Mouse (Mus musculus) hindbrain, embryonic 15.5 days (tissue): ENCODE results near the gene Ahnak2. TPM values are rescaled to one million over a fixed set of nuclear protein-coding genes. Genes with fewer than 3 reads are reported as not detected.
A peak's percentile ranks its signal among the peaks of the same experiment; 100 is the strongest.

ENCODE experiments used
- ATAC-seq: fragments of 200-750 bp; cut with Nextera tagmentation; 2 replicates; pipeline ENCODE4 v1.8.0; 2017; ENCODE audit warnings: low read depth, moderate number of reproducible peaks, moderate TSS enrichment; ENCODE audit not compliant: low FRiP score
- H3K27ac ChIP-seq: fragments of 300-500 bp; sonication (generic); replicated peaks from 2 replicates; pipeline ENCODE4 v1.5.1; 2015; ENCODE audit warnings: mild to moderate bottlenecking, inconsistent platforms
- H3K27me3 ChIP-seq: fragments of 300-500 bp; sonication (generic); 2 replicates; pipeline ENCODE4 v1.6.1; 2015; ENCODE audit warnings: control low read depth, inconsistent platforms
- H3K36me3 ChIP-seq: fragments of 300-500 bp; sonication (generic); 2 replicates; pipeline ENCODE4 v1.6.1; 2015; ENCODE audit warnings: control low read depth, inconsistent platforms
- H3K4me1 ChIP-seq: fragments of 300-500 bp; sonication (generic); replicated peaks from 2 replicates; pipeline ENCODE4 v1.6.1; 2015; ENCODE audit warnings: control low read depth, inconsistent platforms
- H3K4me2 ChIP-seq: fragments of 300-500 bp; sonication (generic); 2 replicates; pipeline ENCODE4 v1.6.1; 2015; ENCODE audit warnings: moderate library complexity, mild to moderate bottlenecking, inconsistent platforms
- H3K4me3 ChIP-seq: fragments of 300-500 bp; sonication (generic); 2 replicates; pipeline ENCODE4 v1.5.1; 2015; ENCODE audit warnings: mild to moderate bottlenecking, inconsistent platforms
- H3K9ac ChIP-seq: fragments of 300-500 bp; sonication (generic); 2 replicates; pipeline ENCODE4 v1.6.1; 2015; ENCODE audit warnings: inconsistent platforms
- H3K9me3 ChIP-seq: fragments of 300-500 bp; sonication (generic); 2 replicates; pipeline ENCODE4 v1.6.1; 2016; ENCODE audit warnings: control low read depth, inconsistent platforms
- WGBS: fragments of 180-500 bp; shearing (Covaris S2); methylation state at CpG from one replicate; pipeline ENCODE4 v1.1.7; 2015; 5-methylcytosine and 5-hydroxymethylcytosine counted together
- polyA plus RNA-seq: library from polyadenylated mRNA; unstranded; fragments of >200 nt; fragmentation: Nextera tagmentation; extraction: Ambion mirVana; gene quantifications from 2 replicates; pipeline ENCODE4 v1.2.1, GENCODE M21; 2015

Ahnak2 gene
- polyA plus RNA-seq, 1 experiment from 2014 or later, result 1.8 TPM

DNA sequence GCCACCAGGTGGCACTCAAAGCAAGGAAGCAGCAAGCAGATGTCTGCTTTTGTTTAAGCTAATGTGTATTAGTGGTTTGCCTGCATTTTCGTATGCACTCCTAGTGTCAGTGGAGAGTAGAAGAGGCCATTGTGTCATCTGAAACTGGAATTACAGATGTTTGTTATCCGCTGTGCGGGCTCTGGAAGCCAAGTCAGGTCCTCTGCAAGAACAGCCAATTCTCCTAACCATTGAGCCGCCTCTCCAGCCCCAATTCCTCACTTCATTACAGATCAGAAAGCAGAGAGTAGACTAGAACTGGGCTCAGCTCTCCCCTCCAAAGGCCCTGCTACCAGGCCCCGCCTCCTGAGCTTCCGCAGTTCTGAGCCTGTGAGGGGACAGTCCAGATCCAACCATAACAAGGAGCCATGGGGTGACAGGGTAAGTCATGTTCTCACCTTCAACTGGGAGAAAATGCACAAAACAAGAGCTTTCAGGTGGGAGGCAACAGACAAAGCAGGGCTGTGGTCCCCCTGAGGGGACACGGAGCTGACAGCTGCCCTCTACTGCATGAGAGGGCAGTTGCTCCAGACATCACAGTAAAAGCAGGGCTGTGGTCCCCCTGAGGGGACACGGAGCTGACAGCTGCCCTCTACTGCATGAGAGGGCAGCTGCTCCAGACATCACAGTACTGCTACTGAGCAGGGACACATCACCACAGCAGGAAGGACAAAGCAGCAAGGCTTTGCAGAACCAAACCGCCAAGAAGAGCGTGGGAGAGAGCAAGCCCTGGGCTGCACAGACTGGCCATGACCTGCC lies 55.5 kb downstream of the Ahnak2 start:
- no peaks in the 10 kb centered on the region for H3K9me3 ChIP-seq
- peak; percentile 46 for ATAC-seq
- peak overlapping the region; percentile 29; the same call in 1 of the 2 replicates for H3K9ac ChIP-seq
- WGBS, result 22% methylated on average over 10 of the region's 10 CpGs
- H3K27me3 ChIP-seq, result no peaks in the 10 kb centered on the region
- peak overlapping the region; percentile 23; the same call in 1 of the 2 replicates for H3K4me2 ChIP-seq
- H3K4me1 ChIP-seq, result peaks cover 24% of the 10 kb centered on the region
- peak overlapping the region; percentile 88 for H3K27ac ChIP-seq
- H3K36me3 ChIP-seq, result peaks cover 21% of the 10 kb centered on the region
- no peak overlapping the region for H3K4me3 ChIP-seq

DNA sequence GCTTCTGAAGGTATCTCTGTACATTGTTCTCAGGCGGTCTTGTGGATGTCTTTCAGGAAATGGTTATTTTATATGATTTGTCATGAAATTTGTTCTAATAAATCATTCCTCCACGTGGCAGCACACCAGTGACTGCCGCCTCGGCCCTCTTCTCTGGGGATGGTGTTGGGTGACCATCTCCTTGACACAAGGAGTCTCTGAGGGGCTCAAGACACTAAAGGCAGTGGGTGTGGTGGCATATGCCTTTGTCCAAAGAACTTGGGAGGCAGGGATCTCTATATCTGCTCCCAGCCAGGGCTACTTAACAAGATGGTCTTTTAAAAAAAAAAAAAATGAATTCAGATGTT lies 56.0 kb downstream of the Ahnak2 start:
- Histone ChIP-seq H3K4me2 (no peak overlapping the region), H3K4me1 (peaks cover 24% of the 10 kb centered on the region), H3K27me3 (no peaks in the 10 kb centered on the region), H3K36me3 (peaks cover 21% of the 10 kb centered on the region), H3K9ac (no peak overlapping the region), H3K4me3 (no peak overlapping the region), H3K9me3 (no peaks in the 10 kb centered on the region), H3K27ac (peak overlapping the region; percentile 59)
- WGBS, result 73% methylated on average over 4 of the region's 4 CpGs
- ATAC-seq, result peak; percentile 13

DNA sequence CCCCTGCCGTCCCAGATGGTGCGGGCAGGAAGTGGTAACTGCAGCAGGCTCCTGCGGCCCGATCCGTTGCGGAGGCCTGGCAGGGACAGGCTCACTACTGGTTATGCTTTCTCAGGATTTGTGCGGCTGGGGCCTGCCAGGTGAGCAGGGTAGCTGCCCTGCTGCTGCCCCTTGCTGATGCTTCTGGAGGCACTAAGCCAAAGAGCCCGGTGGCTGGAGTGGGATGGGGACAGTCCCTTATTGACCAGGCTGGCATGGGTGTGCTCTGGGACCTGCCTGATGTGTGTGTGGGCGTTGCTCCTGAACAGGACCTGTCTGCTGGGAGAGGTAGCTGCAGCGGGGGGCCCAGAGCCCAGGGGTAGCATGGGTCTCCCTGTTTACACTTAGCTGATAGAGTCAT lies 56.7 kb downstream of the Ahnak2 start:
- H3K4me3 ChIP-seq, result no peak overlapping the region
- no peaks in the 10 kb centered on the region for H3K9me3 ChIP-seq
- peaks cover 24% of the 10 kb centered on the region for H3K4me1 ChIP-seq
- ATAC-seq, result no peak
- H3K27ac ChIP-seq, result no peak overlapping the region
- no peak overlapping the region for H3K4me2 ChIP-seq
- 92% methylated on average over 10 of the region's 10 CpGs for WGBS
- no peak overlapping the region for H3K9ac ChIP-seq
- H3K36me3 ChIP-seq, result peaks cover 21% of the 10 kb centered on the region
- no peaks in the 10 kb centered on the region for H3K27me3 ChIP-seq

DNA sequence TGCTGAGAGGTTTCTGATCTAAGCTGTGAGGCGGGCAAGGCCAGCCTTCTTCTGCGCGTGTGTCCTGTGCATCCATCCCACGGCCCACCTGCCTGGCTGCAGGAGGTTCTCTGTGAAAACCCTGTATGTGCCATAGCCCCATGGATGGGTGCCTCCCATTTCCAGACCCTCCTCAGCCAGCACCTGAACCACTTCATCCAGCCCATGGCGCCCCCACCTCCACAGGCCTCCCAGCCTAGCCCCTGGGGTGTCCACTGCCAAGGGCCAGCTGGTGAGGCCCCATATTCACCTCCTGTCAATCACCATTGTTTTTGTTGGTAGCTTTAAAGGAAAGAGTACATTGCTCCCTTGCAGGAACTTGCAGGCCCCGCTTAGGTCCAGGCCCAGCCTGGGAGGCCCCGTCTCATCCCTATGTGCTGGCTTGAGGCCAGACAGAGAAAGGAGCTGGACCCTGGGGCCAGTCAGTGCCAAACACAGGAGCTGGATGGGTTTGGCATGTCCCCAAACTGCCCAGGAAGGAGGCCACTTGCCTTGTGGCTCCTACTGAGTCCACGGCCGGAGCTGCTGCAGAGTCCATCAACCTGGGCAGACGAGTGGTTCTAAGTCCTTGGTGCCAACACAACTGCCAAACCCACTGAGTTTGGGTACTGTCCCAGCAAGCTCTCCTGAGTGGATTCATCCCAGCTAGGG lies 57.4 kb downstream of the Ahnak2 start:
- WGBS, result 76% methylated on average over 10 of the region's 10 CpGs
- Histone ChIP-seq H3K4me2 (no peak overlapping the region), H3K27ac (no peak overlapping the region), H3K27me3 (no peaks in the 10 kb centered on the region), H3K4me3 (no peak overlapping the region), H3K4me1 (peaks cover 24% of the 10 kb centered on the region), H3K9ac (no peak overlapping the region), H3K9me3 (no peaks in the 10 kb centered on the region), H3K36me3 (peaks cover 27% of the 10 kb centered on the region)
- no peak for ATAC-seq

DNA sequence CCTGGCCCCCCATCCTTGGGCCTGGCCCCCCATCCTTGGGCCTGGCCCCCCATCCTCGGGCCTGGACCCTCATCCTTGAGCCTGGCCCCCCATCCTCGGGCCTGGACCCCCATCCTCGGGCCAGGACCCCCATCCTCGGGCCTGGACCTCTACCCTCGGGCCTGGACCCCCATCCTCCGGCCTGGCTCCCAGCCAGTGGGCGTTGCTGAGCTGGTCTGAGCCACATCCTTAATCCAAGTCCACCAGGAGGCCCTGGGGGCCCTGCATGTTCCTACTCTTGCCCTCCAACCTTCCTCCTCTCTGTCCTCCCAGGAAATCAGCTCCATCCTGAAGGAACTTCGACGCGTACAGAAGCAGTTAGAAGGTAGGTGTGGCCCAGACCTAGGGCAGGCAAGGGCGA lies 58.2 kb downstream of the Ahnak2 start:
- peaks cover 31% of the 10 kb centered on the region for H3K36me3 ChIP-seq
- 89% methylated on average over 10 of the region's 11 CpGs for WGBS
- H3K9ac ChIP-seq, result 0 out of 2 replicates have a peak overlapping the region, but pooled peaks have one; percentile 16

GRCm38 (mm10) chr12:112743168-112743975 lies 59.1 kb downstream of the Ahnak2 start:
- Histone ChIP-seq H3K9ac (peak overlapping the region; percentile 27; the same call in 1 of the 2 replicates), H3K4me2 (no peak overlapping the region), H3K27ac (no peak overlapping the region), H3K4me3 (no peak overlapping the region), H3K36me3 (peaks cover 38% of the 10 kb centered on the region), H3K9me3 (no peaks in the 10 kb centered on the region), H3K4me1 (peaks cover 24% of the 10 kb centered on the region), H3K27me3 (no peaks in the 10 kb centered on the region)
- WGBS, result 54% methylated on average over 25 of the region's 25 CpGs
- peak; percentile 29; the same call in 1 of the 2 replicates for ATAC-seq

More for the DNA sequence above, 58.2 kb downstream of the Ahnak2 start:
- Histone ChIP-seq H3K27ac (no peak overlapping the region), H3K9me3 (no peaks in the 10 kb centered on the region), H3K27me3 (no peaks in the 10 kb centered on the region), H3K4me2 (no peak overlapping the region), H3K4me1 (peaks cover 24% of the 10 kb centered on the region), H3K4me3 (no peak overlapping the region)
- no peak for ATAC-seq

DNA sequence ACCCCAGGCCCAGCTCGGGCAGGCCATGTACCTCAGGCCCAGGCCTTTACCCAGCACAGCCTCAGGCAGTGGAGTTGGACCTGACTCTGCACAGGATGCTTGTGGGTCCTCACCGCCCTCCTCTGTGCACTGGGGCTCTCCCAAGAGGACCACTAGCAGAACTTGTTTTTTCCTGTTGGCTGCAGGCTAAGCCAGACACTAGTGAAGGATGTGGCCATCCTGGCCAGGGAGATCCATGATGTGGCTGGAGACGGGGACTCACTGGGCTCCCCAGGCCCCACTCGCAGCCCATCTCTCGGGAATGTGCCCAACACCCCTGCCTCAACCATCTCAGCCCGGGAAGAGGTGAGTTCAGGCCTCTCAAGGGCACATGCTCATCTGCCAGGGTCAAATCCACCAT lies 59.7 kb downstream of the Ahnak2 start:
- 0 out of 2 replicates have a peak, but pooled peaks have one; percentile 1 for ATAC-seq
- Histone ChIP-seq H3K4me3 (no peak overlapping the region), H3K36me3 (peaks cover 44% of the 10 kb centered on the region), H3K4me1 (peaks cover 23% of the 10 kb centered on the region), H3K9ac (peak overlapping the region; percentile 27; the same call in 1 of the 2 replicates), H3K27ac (no peak overlapping the region), H3K9me3 (no peaks in the 10 kb centered on the region), H3K27me3 (no peaks in the 10 kb centered on the region), H3K4me2 (no peak overlapping the region)
- WGBS, result 67% methylated on average over 6 of the region's 6 CpGs

DNA sequence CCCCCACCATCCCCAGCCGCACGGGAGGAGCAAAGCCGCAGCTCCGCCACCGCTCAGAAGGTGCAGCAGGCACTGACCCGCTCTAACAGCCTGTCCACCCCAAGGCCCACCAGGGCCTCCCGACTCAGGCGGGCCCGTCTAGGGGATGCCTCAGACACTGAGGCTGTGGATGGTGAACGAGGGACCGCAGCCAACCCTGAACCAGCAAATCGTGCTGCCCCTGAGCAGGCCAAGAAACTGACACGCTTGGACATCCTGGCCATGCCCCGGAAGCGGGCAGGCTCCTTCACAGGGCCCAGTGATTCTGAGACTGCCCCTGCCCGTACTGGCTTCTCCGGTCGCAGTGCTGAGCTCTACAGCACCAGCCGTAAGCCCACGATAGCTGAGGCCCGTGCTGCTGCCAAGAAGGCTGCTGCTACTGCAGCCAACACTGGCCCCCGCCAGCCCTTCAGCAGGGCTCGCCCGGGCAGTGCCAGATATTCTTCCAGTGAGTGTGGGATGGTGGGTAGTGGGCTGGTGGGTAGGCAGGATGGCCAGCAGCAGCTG lies 63.4 kb downstream of the Ahnak2 start:
- H3K36me3 ChIP-seq, result peaks cover 56% of the 10 kb centered on the region
- no peak overlapping the region for H3K4me2 ChIP-seq
- no peaks in the 10 kb centered on the region for H3K27me3 ChIP-seq
- WGBS, result 87% methylated on average over 24 of the region's 24 CpGs
- no peaks in the 10 kb centered on the region for H3K9me3 ChIP-seq
- ATAC-seq, result no peak
- H3K4me3 ChIP-seq, result no peak overlapping the region
- H3K9ac ChIP-seq, result no peak overlapping the region
- no peak overlapping the region for H3K27ac ChIP-seq
- peaks cover 3% of the 10 kb centered on the region for H3K4me1 ChIP-seq

GRCm38 (mm10) chr12:112738281-112739022 lies 64.0 kb downstream of the Ahnak2 start:
- Histone ChIP-seq H3K4me1 (peaks cover 3% of the 10 kb centered on the region), H3K36me3 (peaks cover 56% of the 10 kb centered on the region), H3K9me3 (no peaks in the 10 kb centered on the region), H3K27ac (no peak overlapping the region), H3K4me2 (no peak overlapping the region), H3K9ac (no peak overlapping the region), H3K27me3 (no peaks in the 10 kb centered on the region), H3K4me3 (no peak overlapping the region)
- 92% methylated on average over 31 of the region's 31 CpGs for WGBS
- no peak for ATAC-seq

DNA sequence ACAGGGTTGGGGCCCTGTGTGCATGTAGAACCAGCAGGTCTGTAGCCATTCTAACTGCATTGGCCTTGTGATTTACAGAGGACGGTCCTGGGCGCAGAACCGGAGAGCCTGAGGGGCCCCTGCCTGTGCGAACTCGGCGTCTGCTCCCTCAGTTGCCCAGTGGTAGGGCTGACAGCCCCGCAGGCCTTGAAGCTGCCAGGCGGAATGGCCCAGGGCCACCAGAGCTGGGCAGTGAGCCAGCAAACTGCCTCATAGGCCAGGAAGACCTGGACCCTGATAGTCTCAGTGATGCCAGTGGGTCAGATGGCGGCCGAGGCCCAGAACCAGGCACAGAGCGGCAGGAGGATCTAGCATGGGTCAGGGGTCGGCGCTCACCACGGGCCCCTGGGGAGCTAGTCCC lies 64.7 kb downstream of the Ahnak2 start:
- Histone ChIP-seq H3K36me3 (peaks cover 53% of the 10 kb centered on the region), H3K4me1 (no peaks in the 10 kb centered on the region; the same call in 1 of the 2 replicates), H3K27me3 (no peaks in the 10 kb centered on the region), H3K27ac (no peak overlapping the region), H3K4me2 (no peak overlapping the region), H3K4me3 (no peak overlapping the region), H3K9ac (no peak overlapping the region), H3K9me3 (no peaks in the 10 kb centered on the region)
- ATAC-seq, result no peak
- 76% methylated on average over 14 of the region's 14 CpGs for WGBS

- H3K4me2 ChIP-seq, result no peak overlapping the region
- peaks cover 53% of the 10 kb centered on the region for H3K36me3 ChIP-seq
These were observed 65.4 kb downstream of the Ahnak2 start for GRCm38 (mm10) chr12:112737081-112737480.

More at GRCm38 (mm10) chr12:112737081-112737480, 65.4 kb downstream of the Ahnak2 start:
- Histone ChIP-seq H3K9ac (no peak overlapping the region), H3K27me3 (no peaks in the 10 kb centered on the region), H3K4me1 (no peaks in the 10 kb centered on the region; the same call in 1 of the 2 replicates), H3K9me3 (no peaks in the 10 kb centered on the region), H3K4me3 (no peak overlapping the region), H3K27ac (no peak overlapping the region)
- ATAC-seq, result no peak
- 88% methylated on average over 7 of the region's 7 CpGs for WGBS
